16 mouse cellular contexts compared by ENCODE assay signal in the genomic region with DNA sequence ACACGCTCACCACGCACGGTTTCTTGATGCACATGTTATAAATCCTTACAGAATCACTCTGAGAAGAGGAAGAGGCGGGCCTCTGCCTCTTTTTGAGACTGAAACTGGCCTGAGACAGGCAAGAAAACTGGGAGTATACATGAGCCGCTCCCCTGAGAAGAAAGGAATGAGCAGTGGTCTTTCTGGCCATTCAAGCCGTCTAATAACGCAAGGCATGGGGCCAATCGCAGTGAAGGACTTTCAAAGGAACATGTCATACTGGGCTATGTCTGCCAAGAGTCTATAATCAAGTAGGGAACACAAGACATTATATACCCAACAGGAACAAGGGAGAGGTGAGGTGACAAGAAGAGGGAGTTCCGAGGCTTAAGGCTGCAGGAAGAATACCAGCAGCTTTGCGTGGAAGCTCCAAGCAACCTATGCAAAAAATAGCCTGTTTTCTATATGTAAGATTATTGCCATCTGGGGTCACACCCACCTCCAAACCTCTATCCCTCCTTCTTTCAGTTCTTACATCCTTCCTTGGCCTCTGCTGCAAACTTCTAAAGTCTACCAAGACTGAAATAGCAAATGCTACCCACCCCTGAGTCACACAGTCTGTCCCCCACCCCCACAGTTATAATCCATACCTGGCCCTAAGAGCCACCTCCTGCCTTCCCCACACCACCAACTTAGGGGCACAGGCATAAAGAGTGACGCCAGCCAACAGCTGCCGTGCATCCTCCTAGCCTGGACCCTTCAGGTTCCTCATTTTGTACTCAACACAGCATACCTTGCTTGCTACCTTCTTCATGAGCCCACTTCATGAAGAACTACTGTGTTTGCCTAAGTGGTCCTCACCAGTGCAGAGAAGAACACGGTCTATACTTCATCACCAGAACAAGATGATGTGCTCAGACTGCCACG.
DNase-seq lines count a peak whose midpoint lies in the region; ATAC-seq and TF ChIP-seq lines count a peak whose summit lies in the region.
"Had no signal": no experiment of that assay in that cellular context is flagged by ENCODE, and none has a peak within 500 bp of the region (broad histone marks: within the 10 kb centered on the region; RNA-seq: fewer than 3 reads in every experiment).

No protein-coding gene starts in this region.

- no peak overlapping the region for H3K4me3 ChIP-seq in lung, postnatal 0 days (ENCODE audit: low read depth, low read length)
- no peak overlapping the region for H3K4me3 ChIP-seq in embryonic facial prominence, embryonic 14.5 days (ENCODE audit: low read depth, low read length)
- no peak overlapping the region for H3K4me3 ChIP-seq in limb, embryonic 15.5 days
- H3K4me3 ChIP-seq: hindbrain, embryonic 12.5 days; liver, embryonic 15.5 days had no signal

- H3K9me3 ChIP-seq in lung, postnatal 0 days (ENCODE audit: low read length) = no peaks in the 10 kb centered on the region
- H3K9me3 ChIP-seq in embryonic facial prominence, embryonic 14.5 days (ENCODE audit: control insufficient read depth, low read length) = no peaks in the 10 kb centered on the region
- H3K9me3 ChIP-seq in limb, embryonic 15.5 days = no peaks in the 10 kb centered on the region
- H3K9me3 ChIP-seq: hindbrain, embryonic 12.5 days; liver, embryonic 15.5 days had no signal

- peak; percentile 93 for DNase-seq in heart, adult 11 months
- no peak for DNase-seq in heart, postnatal 25 days (ENCODE audit: low spot score)
- peak; percentile 64 for DNase-seq in lung, postnatal 0 days (ENCODE audit: low spot score)
- DNase-seq in lung, postnatal 10 days = no peak
- peak; percentile 53 for DNase-seq in embryonic facial prominence, embryonic 14.5 days (ENCODE audit: low spot score)
- DNase-seq in cerebellum, postnatal 36 days = no peak
- no peak for DNase-seq in MN1 (ENCODE audit: low spot score)
- DNase-seq: cerebellum, adult 11 months; gastrocnemius, postnatal 36 days; layer of hippocampus, postnatal 36 days; left cerebral cortex, postnatal 4 days; midbrain, embryonic 14.5 days; thymus, adult 18-20 months had no signal

- TF ChIP-seq CTCF in lung, postnatal 0 days (IDR thresholded peaks at IDR 0.05) = no peak

- H3K27me3 ChIP-seq in lung, postnatal 0 days (replicated peaks; ENCODE audit: insufficient read depth, low read length) = no peaks in the 10 kb centered on the region
- no peaks in the 10 kb centered on the region for H3K27me3 ChIP-seq in embryonic facial prominence, embryonic 14.5 days (replicated peaks; ENCODE audit: control insufficient read depth, insufficient read depth, low read length)
- peaks cover 26% of the 10 kb centered on the region for H3K27me3 ChIP-seq in limb, embryonic 15.5 days
- H3K27me3 ChIP-seq: hindbrain, embryonic 12.5 days; liver, embryonic 15.5 days had no signal

- peak; percentile 66 for TF ChIP-seq EP300 in lung, postnatal 0 days (IDR thresholded peaks at IDR 0.05)

- 60% methylated on average over 14 of the region's 14 CpGs for WGBS in lung, postnatal 0 days
- 79% methylated on average over 14 of the region's 14 CpGs for WGBS in embryonic facial prominence, embryonic 14.5 days
- WGBS in limb, embryonic 15.5 days = 74% methylated on average over 14 of the region's 14 CpGs

- peak; percentile 15 for ATAC-seq in lung, postnatal 0 days
- ATAC-seq in embryonic facial prominence, embryonic 14.5 days (ENCODE audit: low read depth) = no peak
- no peak for ATAC-seq in limb, embryonic 15.5 days (ENCODE audit: insufficient number of reproducible peaks, low FRiP score, low TSS enrichment, low read depth)

- no peak overlapping the region for H3K9ac ChIP-seq in lung, postnatal 0 days (replicated peaks; ENCODE audit: low read depth)
- no peak overlapping the region for H3K9ac ChIP-seq in embryonic facial prominence, embryonic 14.5 days (ENCODE audit: low read depth, low read length)
- H3K9ac ChIP-seq in limb, embryonic 15.5 days = no peak overlapping the region
- H3K9ac ChIP-seq: hindbrain, embryonic 12.5 days; liver, embryonic 15.5 days had no signal

- H3K4me1 ChIP-seq in lung, postnatal 0 days (ENCODE audit: insufficient read depth, low read depth, low read length) = peaks cover 55% of the 10 kb centered on the region
- peaks cover 16% of the 10 kb centered on the region for H3K4me1 ChIP-seq in embryonic facial prominence, embryonic 14.5 days (ENCODE audit: control insufficient read depth, insufficient read depth, low read length)
- H3K4me1 ChIP-seq in limb, embryonic 15.5 days = peaks cover 55% of the 10 kb centered on the region
- H3K4me1 ChIP-seq: liver, embryonic 15.5 days had no signal

- peak overlapping the region; percentile 88 for H3K27ac ChIP-seq in lung, postnatal 0 days (ENCODE audit: low read length)
- no peak overlapping the region for H3K27ac ChIP-seq in embryonic facial prominence, embryonic 14.5 days (replicated peaks; ENCODE audit: low read depth, low read length)
- H3K27ac ChIP-seq in limb, embryonic 15.5 days = 0 out of 2 replicates have a peak overlapping the region, but pooled peaks have one; percentile 64
- H3K27ac ChIP-seq: liver, embryonic 15.5 days had no signal

- no peak overlapping the region for H3K4me2 ChIP-seq in lung, postnatal 0 days (replicated peaks; ENCODE audit: low read depth, low read length)
- H3K4me2 ChIP-seq in embryonic facial prominence, embryonic 14.5 days (ENCODE audit: low read depth, low read length) = no peak overlapping the region
- no peak overlapping the region for H3K4me2 ChIP-seq in limb, embryonic 15.5 days
- H3K4me2 ChIP-seq: hindbrain, embryonic 12.5 days; liver, embryonic 15.5 days had no signal

- intact Hi-C loops in heart, postnatal 25 days (cut with DNase I) = no loop called here

- 0 out of 2 replicates have a peak, but pooled peaks cover 4% of the 10 kb centered on the region for H3K36me3 ChIP-seq in lung, postnatal 0 days (ENCODE audit: insufficient read depth, low read length)
- H3K36me3 ChIP-seq in embryonic facial prominence, embryonic 14.5 days (ENCODE audit: control insufficient read depth, insufficient read depth, low read length) = no peaks in the 10 kb centered on the region
- no peaks in the 10 kb centered on the region for H3K36me3 ChIP-seq in limb, embryonic 15.5 days
- H3K36me3 ChIP-seq: hindbrain, embryonic 12.5 days; liver, embryonic 15.5 days had no signal

Comparison
In these comparisons a context has a peak if more than half of its experiments do, and no peak if none do; other contexts are left out.
1. DNase-seq: peak in heart, adult 11 months (single experiment), lung, postnatal 0 days (single experiment) and embryonic facial prominence, embryonic 14.5 days (single experiment); none in heart, postnatal 25 days (single experiment), lung, postnatal 10 days (single experiment), cerebellum, postnatal 36 days (0 of 2) and MN1 (single experiment).